Mouse (Mus musculus) heart, embryonic 11.5 days (tissue): ENCODE measurements around the gene Usp37. TPM values are rescaled to one million over a fixed set of nuclear protein-coding genes. Genes with fewer than 3 reads are reported as not detected.
"Not testable (repeated sequence)": the region's sequence is repeated elsewhere in the genome, so short reads cannot be mapped to it uniquely, and the experiment has no call there.

Source experiments
- ATAC-seq: fragments of 200-750 bp; cut with Nextera tagmentation; replicated peaks from 2 replicates; pipeline ENCODE4 v1.8.0; 2017; ENCODE audit warnings: moderate library complexity; ENCODE audit not compliant: insufficient number of reproducible peaks, low FRiP score, low TSS enrichment
- H3K27ac ChIP-seq: fragments of 300-500 bp; sonication (generic); 2 replicates; pipeline ENCODE4 v1.5.1; 2014; ENCODE audit warnings: mild to moderate bottlenecking, low read depth, low read length
- H3K27me3 ChIP-seq: fragments of 300-500 bp; sonication (generic); 2 replicates; pipeline ENCODE4 v1.6.1; 2014; ENCODE audit warnings: mild to moderate bottlenecking, low read length, mixed read lengths; ENCODE audit not compliant: control insufficient read depth, insufficient read depth
- H3K36me3 ChIP-seq: fragments of 300-500 bp; sonication (generic); 2 replicates; pipeline ENCODE4 v1.6.1; 2014; ENCODE audit warnings: mild to moderate bottlenecking, low read length, moderate library complexity, mixed read lengths; ENCODE audit not compliant: control insufficient read depth, insufficient read depth
- H3K4me1 ChIP-seq: fragments of 300-500 bp; sonication (generic); 2 replicates; pipeline ENCODE4 v1.6.1; 2014; ENCODE audit warnings: low read length; ENCODE audit not compliant: control insufficient read depth, insufficient read depth
- H3K4me2 ChIP-seq: fragments of 300-500 bp; sonication (generic); 2 replicates; pipeline ENCODE4 v1.6.1; 2014; ENCODE audit warnings: mild to moderate bottlenecking, moderate library complexity
- H3K4me3 ChIP-seq: fragments of 300-500 bp; sonication (generic); 2 replicates; pipeline ENCODE4 v1.5.1; 2014; ENCODE audit warnings: low read depth, low read length
- H3K9ac ChIP-seq: fragments of 300-500 bp; sonication (generic); 2 replicates; pipeline ENCODE4 v1.6.1; 2014; ENCODE audit warnings: mild to moderate bottlenecking, low read depth, low read length, moderate library complexity
- H3K9me3 ChIP-seq: fragments of 300-500 bp; sonication (generic); replicated peaks from 2 replicates; pipeline ENCODE4 v1.6.1; 2016; ENCODE audit warnings: low read length; ENCODE audit not compliant: control insufficient read depth
- WGBS: fragments of 180-500 bp; shearing (Covaris S2); extraction: QIAGEN DNeasy Blood & Tissue Kit; methylation state at CpG from one replicate; pipeline ENCODE4 v1.1.7; 2014; ENCODE audit not compliant: insufficient replicate concordance; 5-methylcytosine and 5-hydroxymethylcytosine counted together
- polyA plus RNA-seq: library from polyadenylated mRNA; unstranded; fragments of >200 nt; fragmentation: Nextera tagmentation; extraction: Ambion mirVana; gene quantifications from 2 replicates; pipeline ENCODE4 v1.2.1, GENCODE M21; 2014

Usp37 gene
- polyA plus RNA-seq, 1 experiment from 2014 or later = 24.1 TPM

GRCm38 (mm10) chr1:74397919-74398451, 146.1 kb downstream of the Usp37 start:
- ATAC-seq = peak; percentile 25; the same call in 1 of the 2 replicates
- WGBS = 5% methylated on average over 11 of the region's 11 CpGs
- peaks cover 7% of the 10 kb centered on the region for H3K4me1 ChIP-seq
- peak overlapping the region; percentile 82 for H3K9ac ChIP-seq
- no peaks in the 10 kb centered on the region for H3K9me3 ChIP-seq
- H3K4me2 ChIP-seq = peak overlapping the region; percentile 90
- H3K27me3 ChIP-seq = no peaks in the 10 kb centered on the region
- peak overlapping the region; percentile 47 for H3K4me3 ChIP-seq
- peak overlapping the region; percentile 93 for H3K27ac ChIP-seq
- peaks cover 19% of the 10 kb centered on the region for H3K36me3 ChIP-seq

- under 1% methylated on average over 40 of the region's 41 CpGs for WGBS
- peak; percentile 93 for ATAC-seq
- Histone ChIP-seq H3K4me1 (peaks cover 10% of the 10 kb centered on the region), H3K4me3 (peak overlapping the region; percentile 47), H3K9me3 (no peaks in the 10 kb centered on the region), H3K36me3 (peaks cover 19% of the 10 kb centered on the region), H3K4me2 (peak overlapping the region; percentile 90), H3K27me3 (no peaks in the 10 kb centered on the region), H3K27ac (peak overlapping the region; percentile 93), H3K9ac (peak overlapping the region; percentile 82)
Observed at GRCm38 (mm10) chr1:74397268-74397918, 146.7 kb downstream of the Usp37 start.

GRCm38 (mm10) chr1:74396456-74397222, 147.4 kb downstream of the Usp37 start:
- peak overlapping the region; percentile 28; the same call in 1 of the 2 replicates for H3K9ac ChIP-seq
- peaks cover 19% of the 10 kb centered on the region for H3K36me3 ChIP-seq
- WGBS = 5% methylated on average over 11 of the region's 12 CpGs
- H3K27ac ChIP-seq = peak overlapping the region; percentile 93
- ATAC-seq, H3K27me3 ChIP-seq, H3K9me3 ChIP-seq: not testable (repeated sequence)
- H3K4me3 ChIP-seq = peak overlapping the region; percentile 47; the same call in 1 of the 2 replicates
- H3K4me2 ChIP-seq = peak overlapping the region; percentile 90
- H3K4me1 ChIP-seq = peaks cover 10% of the 10 kb centered on the region

- Histone ChIP-seq H3K4me2 (no peak overlapping the region), H3K4me1 (peaks cover 14% of the 10 kb centered on the region), H3K4me3 (no peak overlapping the region), H3K27ac (no peak overlapping the region), H3K9me3 (no peaks in the 10 kb centered on the region), H3K9ac (no peak overlapping the region), H3K27me3 (no peaks in the 10 kb centered on the region), H3K36me3 (peaks cover 19% of the 10 kb centered on the region)
- ATAC-seq = no peak
- WGBS = 80% methylated on average over 13 of the region's 13 CpGs
Observed at GRCm38 (mm10) chr1:74395290-74395689, 148.8 kb downstream of the Usp37 start.

GRCm38 (mm10) chr1:74394858-74395257, 149.2 kb downstream of the Usp37 start:
- Histone ChIP-seq H3K27me3 (no peaks in the 10 kb centered on the region), H3K9ac (no peak overlapping the region), H3K27ac (no peak overlapping the region), H3K4me1 (peaks cover 17% of the 10 kb centered on the region), H3K36me3 (peaks cover 19% of the 10 kb centered on the region), H3K9me3 (no peaks in the 10 kb centered on the region), H3K4me3 (no peak overlapping the region), H3K4me2 (no peak overlapping the region)
- no peak for ATAC-seq
- 91% methylated on average over 15 of the region's 15 CpGs for WGBS

DNA sequence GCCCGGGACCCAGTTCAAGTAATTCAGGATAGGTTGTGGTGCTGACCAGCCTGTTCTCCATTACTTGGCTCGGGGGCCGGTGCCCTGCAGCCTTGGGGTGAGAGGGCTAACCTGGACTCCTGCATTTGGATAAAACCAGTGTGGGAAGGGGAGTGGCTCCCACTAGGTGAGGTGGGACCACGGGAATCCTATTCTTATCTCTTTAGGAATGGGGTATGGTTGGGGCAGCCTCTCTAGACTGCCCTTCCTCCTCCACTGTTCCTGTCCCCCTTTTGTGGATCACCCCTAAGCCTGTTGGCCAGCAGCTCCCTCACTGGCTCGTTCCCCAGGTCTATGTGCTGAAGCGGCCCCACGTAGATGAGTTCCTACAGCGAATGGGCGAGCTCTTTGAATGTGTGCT, 149.8 kb downstream of the Usp37 start:
- Histone ChIP-seq H3K9me3 (no peaks in the 10 kb centered on the region), H3K4me3 (no peak overlapping the region), H3K4me2 (no peak overlapping the region), H3K4me1 (peaks cover 22% of the 10 kb centered on the region), H3K36me3 (peaks cover 19% of the 10 kb centered on the region), H3K27me3 (no peaks in the 10 kb centered on the region), H3K27ac (no peak overlapping the region), H3K9ac (no peak overlapping the region)
- no peak for ATAC-seq
- 89% methylated on average over 9 of the region's 9 CpGs for WGBS

- WGBS = 85% methylated on average over 9 of the region's 9 CpGs
- H3K9me3 ChIP-seq = no peaks in the 10 kb centered on the region
- peaks cover 19% of the 10 kb centered on the region for H3K36me3 ChIP-seq
- H3K4me1 ChIP-seq = peaks cover 22% of the 10 kb centered on the region
- no peak overlapping the region for H3K9ac ChIP-seq
- ATAC-seq = no peak
- no peak overlapping the region for H3K4me2 ChIP-seq
- H3K27me3 ChIP-seq = no peaks in the 10 kb centered on the region
- H3K4me3 ChIP-seq = no peak overlapping the region
- H3K27ac ChIP-seq = no peak overlapping the region
Observed at GRCm38 (mm10) chr1:74393697-74394096, 150.4 kb downstream of the Usp37 start.

DNA sequence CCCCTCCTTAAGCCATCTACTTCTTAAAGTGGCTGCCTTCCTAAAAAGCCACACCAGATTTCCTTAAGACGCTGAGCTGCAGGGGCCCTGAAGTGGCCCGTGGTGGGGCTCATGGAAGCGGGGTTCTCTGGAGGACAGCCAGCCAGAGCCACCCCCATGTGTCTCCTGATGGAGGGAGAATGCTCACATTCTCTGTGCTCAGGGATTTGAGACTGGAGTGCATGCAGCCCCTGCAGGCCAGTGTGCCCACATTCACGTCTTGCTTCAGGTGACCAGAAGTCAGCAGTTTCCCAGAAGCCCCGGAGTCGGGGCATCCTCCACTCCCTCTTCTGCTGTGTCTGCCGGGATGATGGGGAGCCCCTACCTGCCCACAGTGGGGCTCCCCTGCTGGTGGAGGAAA, 151.1 kb downstream of the Usp37 start:
- Histone ChIP-seq H3K9me3 (no peaks in the 10 kb centered on the region), H3K27ac (peak overlapping the region; percentile 100), H3K4me2 (peak overlapping the region; percentile 76), H3K27me3 (no peaks in the 10 kb centered on the region), H3K4me1 (peaks cover 22% of the 10 kb centered on the region), H3K4me3 (peak overlapping the region; percentile 91), H3K36me3 (peaks cover 19% of the 10 kb centered on the region), H3K9ac (peak overlapping the region; percentile 99)
- WGBS = 56% methylated on average over 7 of the region's 7 CpGs
- no peak for ATAC-seq
